Mouse (Mus musculus) left cerebral cortex, postnatal 10 days (tissue): ENCODE measurements around the gene Robo1. TPM values are rescaled to one million over a fixed set of nuclear protein-coding genes. Genes with fewer than 3 reads are reported as not detected.

Experiments
- DNase-seq, 2 experiments: peaks; one replicate each; pipeline ENCODE4 v3.0.0; 2021 to 2022; ENCODE audit warnings: low spot score in 2 of 2, mixed read lengths in 1 of 2; ENCODE audit errors: extremely low spot score in 1 of 2
- intact Hi-C: fragments of 180-260 bp; cut with DNase I; formaldehyde crosslinking; loops from one replicate; pipeline ENCODE4 v1.15.1; 2025
- total RNA-seq, 2 experiments: library from RNA; stranded (reverse); gene quantifications; 2 replicates each; pipeline ENCODE4 v1.2.3; 2021

Robo1 gene
- total RNA-seq, 2 experiments from 2014 or later, result 96.8 to 101 TPM

DNA sequence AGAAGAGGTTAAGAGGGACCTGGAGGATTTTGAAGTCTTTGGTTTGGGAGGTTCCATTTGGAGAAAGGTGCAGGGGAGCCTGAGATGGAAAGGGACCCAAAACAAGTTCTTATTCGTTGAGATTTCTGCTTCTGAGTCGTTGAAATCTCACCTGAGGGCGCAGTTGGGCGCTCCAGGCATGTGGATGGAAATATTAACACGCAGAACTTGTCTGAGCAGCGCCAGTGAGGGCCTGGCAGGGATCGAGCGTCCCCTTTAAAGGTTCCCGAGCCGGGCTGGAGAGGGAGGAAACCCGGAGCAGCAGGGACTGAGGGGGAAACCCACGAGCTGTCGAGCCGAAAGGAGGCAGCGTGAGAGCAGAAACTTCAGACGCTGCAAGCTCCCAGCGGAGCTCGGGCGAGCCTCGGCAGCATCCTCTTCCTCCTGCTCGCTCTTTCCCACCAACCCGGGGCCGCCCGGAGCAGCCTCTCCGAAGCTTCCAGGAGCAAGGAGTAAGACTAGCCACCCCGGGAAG is 354.8 kb downstream of the Robo1 start:
- intact Hi-C loops, result loop anchor here (5.0 kb wide), 1 partner anchor 314 kb away; no protein-coding TSS in a partner anchor
- peak; percentile 62 to 79 for DNase-seq

DNA sequence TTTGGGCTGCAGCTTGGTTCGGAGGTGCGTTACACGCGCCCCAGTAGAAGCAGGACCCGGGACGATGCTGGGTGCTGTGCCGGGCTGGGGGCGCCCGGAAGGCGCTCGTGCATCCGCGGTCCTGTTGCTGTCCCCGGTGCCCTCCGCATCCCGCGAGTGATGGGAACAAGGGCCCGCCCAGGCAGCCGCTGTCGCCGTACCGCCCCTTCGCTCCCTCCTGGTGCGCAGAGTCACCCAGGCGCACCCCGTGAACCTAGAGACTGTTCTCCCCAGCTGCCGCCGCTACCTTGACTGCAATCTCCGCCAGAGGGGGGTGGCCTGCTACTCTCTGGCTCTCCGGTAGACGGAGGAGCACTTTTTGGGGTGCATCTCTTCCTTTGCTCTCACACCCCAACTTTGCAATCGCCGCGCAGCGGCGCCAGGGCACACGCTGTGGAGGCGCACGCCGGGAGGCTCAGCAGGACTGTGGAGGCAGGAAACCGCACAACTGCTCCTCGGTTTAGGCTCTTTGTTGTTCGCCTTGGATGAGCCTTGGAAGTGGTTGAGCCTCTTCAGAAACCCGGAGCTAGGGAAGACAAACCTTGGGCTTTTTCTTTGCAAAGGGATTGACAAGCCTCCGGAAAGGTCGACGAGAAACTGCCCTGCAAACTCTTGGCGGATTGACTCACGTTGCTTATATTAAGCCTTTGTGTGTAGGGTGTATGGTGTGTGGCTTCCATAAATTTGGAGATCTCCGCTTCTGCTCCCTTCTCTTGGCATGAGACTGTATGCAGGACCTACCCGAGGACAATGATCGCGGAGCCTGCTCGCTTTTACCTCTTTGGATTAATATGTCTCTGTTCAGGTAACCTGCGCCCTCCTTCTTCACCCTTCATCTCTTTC is 355.5 kb downstream of the Robo1 start:
- intact Hi-C loops, result loop anchor here (5.0 kb wide), 1 partner anchor 314 kb away; no protein-coding TSS in a partner anchor
- DNase-seq, result peak in 1 of 2 experiments; percentile 55

DNA sequence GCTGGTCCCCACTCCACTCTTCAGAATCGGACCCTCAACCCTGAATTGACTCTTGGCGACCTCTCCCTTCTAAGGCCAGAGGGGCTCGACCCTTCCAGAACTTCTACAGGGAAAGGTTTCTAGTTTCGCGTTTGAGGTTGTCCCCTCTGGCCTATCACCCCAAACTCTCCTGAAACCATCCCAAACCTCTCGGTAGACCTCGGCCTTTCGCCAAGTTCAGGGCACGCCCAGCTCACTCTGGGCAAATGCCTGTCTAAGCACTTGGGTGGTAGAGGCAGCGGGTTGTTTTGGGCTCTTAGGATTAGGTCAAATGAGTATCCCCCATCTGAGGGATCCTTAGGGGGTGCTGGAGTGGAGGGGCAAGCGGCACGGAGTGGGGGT is 356.1 kb downstream of the Robo1 start:
- peak in 1 of 2 experiments; percentile 26 for DNase-seq
- intact Hi-C loops, result loop anchor here (5.0 kb wide), 1 partner anchor 313 kb away; no protein-coding TSS in a partner anchor

GRCm38 (mm10) chr16:72664806-72665205 is 356.7 kb downstream of the Robo1 start:
- intact Hi-C loops, result loop anchor here (5.0 kb wide), 1 partner anchor 312 kb away; no protein-coding TSS in a partner anchor
- DNase-seq, result no peak

GRCm38 (mm10) chr16:72665454-72665853 is 357.3 kb downstream of the Robo1 start:
- intact Hi-C loops, result no loop called here

GRCm38 (mm10) chr16:72670240-72671038 is 362.3 kb downstream of the Robo1 start:
- intact Hi-C loops, result no loop called here
- DNase-seq, result no peak

More at GRCm38 (mm10) chr16:72665454-72665853, 357.3 kb downstream of the Robo1 start:
- no peak for DNase-seq

GRCm38 (mm10) chr16:72677234-72677633 is 369.1 kb downstream of the Robo1 start:
- no peak for DNase-seq

GRCm38 (mm10) chr16:72678450-72678849 is 370.3 kb downstream of the Robo1 start:
- intact Hi-C loops, result no loop called here
- DNase-seq, result no peak

More at GRCm38 (mm10) chr16:72677234-72677633, 369.1 kb downstream of the Robo1 start:
- intact Hi-C loops, result no loop called here

DNA sequence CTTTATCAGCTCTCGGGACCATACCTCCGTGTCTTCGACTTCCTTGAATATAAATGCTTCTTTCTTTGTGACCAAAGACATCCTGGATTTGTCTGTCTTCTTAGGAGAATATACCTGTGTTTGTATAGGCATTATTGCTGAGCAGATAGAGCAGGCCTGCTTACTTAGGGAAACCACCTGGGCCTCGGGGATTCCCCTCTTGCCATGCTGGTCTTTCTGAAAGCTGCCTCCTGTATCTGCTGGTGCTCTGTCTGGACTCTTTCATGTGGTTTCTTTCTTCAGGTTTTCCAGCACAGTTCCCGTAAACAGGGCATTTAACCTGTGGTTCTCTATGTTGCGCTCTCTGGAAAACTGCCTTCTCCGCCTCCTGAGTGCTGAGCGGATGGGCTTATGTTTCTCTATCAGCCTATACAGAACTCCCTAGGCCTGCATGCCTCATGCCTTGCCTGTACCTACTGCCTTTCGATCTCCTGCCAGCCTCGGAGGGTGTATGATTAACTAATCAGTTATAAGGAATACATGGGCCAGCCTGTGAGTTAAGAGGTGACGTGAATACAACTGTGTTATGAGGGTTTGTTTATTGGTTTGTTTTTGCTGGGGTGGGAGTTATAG is 370.9 kb downstream of the Robo1 start:
- DNase-seq, result no peak
- intact Hi-C loops, result no loop called here

- intact Hi-C loops, result no loop called here
Observed at GRCm38 (mm10) chr16:72685604-72686479, 377.7 kb downstream of the Robo1 start.

DNA sequence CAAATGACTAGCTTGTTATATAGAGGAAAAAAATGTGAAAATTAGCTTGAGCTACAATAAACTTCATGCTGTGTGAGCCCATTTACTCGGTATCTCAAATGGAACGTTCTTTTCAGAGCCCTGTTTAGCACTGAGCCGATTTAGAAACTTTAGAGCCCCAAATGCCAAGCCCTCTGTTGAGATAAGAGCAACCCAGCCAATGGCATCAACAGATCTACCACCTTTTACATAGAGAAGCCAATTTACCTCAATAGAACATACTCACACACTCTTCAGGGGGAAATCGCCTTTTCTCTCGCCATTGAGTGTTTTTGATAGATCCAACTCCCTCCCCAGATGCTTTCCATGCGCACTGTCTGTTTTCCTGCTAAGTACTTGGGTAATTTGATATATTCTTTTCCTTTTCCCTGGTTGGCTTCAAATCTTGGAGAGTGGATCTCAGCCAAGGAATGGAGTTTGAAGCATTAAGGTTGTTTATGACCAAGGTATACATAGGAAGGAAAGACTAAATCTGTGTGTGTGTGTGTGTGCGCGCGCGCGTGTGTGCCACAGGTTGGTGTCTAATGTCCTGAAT is 378.5 kb downstream of the Robo1 start:
- no peak for DNase-seq
- intact Hi-C loops, result no loop called here

More at GRCm38 (mm10) chr16:72685604-72686479, 377.7 kb downstream of the Robo1 start:
- no peak for DNase-seq

GRCm38 (mm10) chr16:72687651-72688050 is 379.5 kb downstream of the Robo1 start:
- no peak for DNase-seq
- intact Hi-C loops, result no loop called here

DNA sequence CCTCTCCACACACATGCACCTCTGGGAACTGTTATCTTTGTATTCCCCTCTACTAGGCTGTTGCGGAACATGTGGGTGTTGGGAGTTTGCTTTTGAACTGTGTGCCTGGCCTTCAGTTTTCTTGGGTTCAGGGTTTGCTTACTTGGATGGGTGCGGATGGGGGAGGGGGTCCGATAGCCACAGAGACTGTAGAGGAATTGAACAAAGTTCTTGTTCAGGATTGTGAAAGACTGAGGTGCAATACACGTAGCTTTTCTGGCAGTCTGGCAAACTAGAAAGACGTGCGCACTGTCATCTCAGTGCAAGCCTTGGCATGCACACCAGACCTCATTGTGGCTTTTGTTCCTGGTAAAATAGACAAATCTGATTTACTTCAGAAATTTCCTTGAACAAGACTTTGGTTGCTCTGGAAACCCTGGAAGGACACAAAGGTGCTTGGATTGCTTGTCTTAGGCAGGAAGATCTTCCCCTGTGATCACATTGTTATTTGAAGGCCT is 380.1 kb downstream of the Robo1 start:
- intact Hi-C loops, result no loop called here

DNA sequence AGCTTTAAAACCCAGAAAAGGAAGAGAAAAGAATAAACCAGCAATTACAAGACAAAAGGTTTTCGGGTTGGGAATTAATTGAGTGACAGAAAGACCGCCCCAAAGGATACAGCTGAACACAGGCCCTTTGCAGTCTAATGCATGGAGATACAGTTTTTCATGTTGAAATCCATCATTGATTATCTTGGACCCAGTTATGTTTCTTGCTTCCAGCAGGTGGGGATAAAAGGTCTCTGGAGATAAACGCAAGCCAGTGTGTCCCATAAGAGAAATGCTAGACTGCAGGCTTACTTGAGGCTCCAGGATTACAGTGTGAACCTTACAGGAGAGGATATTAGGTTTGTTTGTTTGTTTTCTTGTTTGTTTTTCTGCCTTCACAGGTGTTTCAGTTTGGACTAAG is 383.8 kb downstream of the Robo1 start:
- intact Hi-C loops, result loop anchor here (5.0 kb wide), 1 partner anchor 285 kb away; no protein-coding TSS in a partner anchor
- DNase-seq, result no peak

More for the DNA sequence above, 380.1 kb downstream of the Robo1 start:
- no peak for DNase-seq

DNA sequence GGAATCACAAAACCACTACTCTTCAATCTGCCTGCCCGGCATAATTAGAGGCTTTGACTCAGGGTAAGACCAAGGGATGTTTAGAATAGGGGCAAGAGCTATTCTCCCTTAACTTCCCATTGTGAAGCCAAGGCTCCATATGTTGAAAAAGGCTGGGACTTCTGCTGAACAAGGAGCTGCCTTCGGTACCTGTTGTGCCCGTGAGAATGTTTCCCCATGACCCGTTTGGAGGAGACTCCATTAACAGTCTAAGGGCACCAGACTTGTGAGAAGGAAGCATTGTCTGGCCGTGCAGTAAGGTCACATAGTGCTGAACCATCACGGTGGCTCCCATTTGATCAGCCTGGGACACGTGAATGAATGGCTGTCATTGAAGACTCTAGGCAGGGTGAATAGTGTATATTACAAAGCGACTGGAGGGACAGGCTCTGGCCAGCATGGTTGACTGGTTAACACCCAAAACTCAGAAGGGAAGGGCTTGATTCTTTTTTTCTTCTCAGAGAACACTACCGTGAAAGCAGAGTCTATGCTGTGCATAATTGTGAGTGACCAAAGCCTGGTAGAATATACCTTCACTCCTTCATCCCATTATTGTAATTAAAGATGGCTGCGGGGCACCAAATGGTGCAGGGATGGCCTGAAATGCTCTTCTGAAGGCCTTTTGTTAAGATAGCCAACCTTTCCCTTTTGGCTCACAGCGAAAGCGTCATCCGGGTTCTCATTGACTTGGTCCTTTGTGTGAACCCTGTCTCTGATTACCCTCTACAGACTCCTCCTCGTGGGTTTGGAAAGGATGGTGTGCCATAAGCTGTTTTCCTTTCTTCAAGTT is 385.6 kb downstream of the Robo1 start:
- intact Hi-C loops, result loop anchor here (5.0 kb wide), 1 partner anchor 284 kb away; no protein-coding TSS in a partner anchor
- no peak for DNase-seq

- intact Hi-C loops, result loop anchor here (5.0 kb wide), 1 partner anchor 283 kb away; no protein-coding TSS in a partner anchor
- DNase-seq, result no peak
Observed at GRCm38 (mm10) chr16:72694787-72695186, 386.7 kb downstream of the Robo1 start.
